Mouse (Mus musculus) embryonic facial prominence, embryonic 12.5 days (tissue): ENCODE data around the gene Lsamp. TPM values are rescaled to one million over a fixed set of nuclear protein-coding genes. Genes with fewer than 3 reads are reported as not detected.

Experiments
- ATAC-seq: fragments of 200-750 bp; cut with Nextera tagmentation; 2 replicates; pipeline ENCODE4 v1.8.0; 2017; ENCODE audit not compliant: insufficient number of reproducible peaks, insufficient read depth, low FRiP score, low TSS enrichment
- H3K27ac ChIP-seq: fragments of 300-500 bp; sonication (generic); 2 replicates; pipeline ENCODE4 v1.5.1; 2016; ENCODE audit warnings: mild to moderate bottlenecking
- H3K27me3 ChIP-seq: fragments of 300-500 bp; sonication (generic); 2 replicates; pipeline ENCODE4 v1.6.1; 2016; ENCODE audit warnings: mild to moderate bottlenecking, moderate library complexity
- H3K36me3 ChIP-seq: fragments of 300-500 bp; sonication (generic); 2 replicates; pipeline ENCODE4 v1.6.1; 2016; ENCODE audit warnings: mild to moderate bottlenecking
- H3K4me1 ChIP-seq: fragments of 300-500 bp; sonication (generic); 2 replicates; pipeline ENCODE4 v1.6.1; 2016
- H3K4me2 ChIP-seq: fragments of 300-500 bp; sonication (generic); replicated peaks from 2 replicates; pipeline ENCODE4 v1.6.1; 2016; ENCODE audit warnings: mild to moderate bottlenecking, moderate library complexity
- H3K4me3 ChIP-seq: fragments of 300-500 bp; sonication (generic); 2 replicates; pipeline ENCODE4 v1.5.1; 2016; ENCODE audit warnings: mild to moderate bottlenecking
- H3K9ac ChIP-seq: fragments of 300-500 bp; sonication (generic); 2 replicates; pipeline ENCODE4 v1.6.1; 2016; ENCODE audit warnings: mild to moderate bottlenecking, moderate library complexity
- H3K9me3 ChIP-seq: fragments of 300-500 bp; sonication (generic); 2 replicates; pipeline ENCODE4 v1.6.1; 2016; ENCODE audit warnings: mild to moderate bottlenecking, moderate library complexity
- WGBS: fragments of 180-500 bp; shearing (Covaris S2); methylation state at CpG from one replicate; pipeline ENCODE4 v1.1.7; 2016; 5-methylcytosine and 5-hydroxymethylcytosine counted together
- polyA plus RNA-seq: library from polyadenylated mRNA; unstranded; fragments of >200 nt; fragmentation: Nextera tagmentation; extraction: Ambion mirVana; gene quantifications from 2 replicates; pipeline ENCODE4 v1.2.1, GENCODE M21; 2016

Lsamp gene
- polyA plus RNA-seq, 1 experiment from 2014 or later, result 11.5 TPM

- Histone ChIP-seq H3K4me1 (peaks cover 6% of the 10 kb centered on the region; the same call in 1 of the 2 replicates), H3K27me3 (no peaks in the 10 kb centered on the region), H3K4me2 (0 out of 2 replicates have a peak overlapping the region, but pooled peaks have one; percentile 5), H3K9ac (no peak overlapping the region), H3K36me3 (no peaks in the 10 kb centered on the region), H3K4me3 (no peak overlapping the region), H3K9me3 (no peaks in the 10 kb centered on the region), H3K27ac (no peak overlapping the region)
- ATAC-seq, result peak; percentile 69; the same call in 1 of the 2 replicates
- WGBS, result 18% methylated on average over 7 of the region's 7 CpGs
These were observed 907.2 kb downstream of the Lsamp start for GRCm38 (mm10) chr16:40891338-40891737.

- WGBS, result 33% methylated on average over 4 of the region's 4 CpGs
- Histone ChIP-seq H3K9ac (no peak overlapping the region), H3K4me3 (no peak overlapping the region)
These were observed 913.7 kb downstream of the Lsamp start for GRCm38 (mm10) chr16:40897768-40898327.

GRCm38 (mm10) chr16:40907892-40908291 lies 923.7 kb downstream of the Lsamp start:
- Histone ChIP-seq H3K27me3 (no peaks in the 10 kb centered on the region), H3K9me3 (no peaks in the 10 kb centered on the region), H3K27ac (no peak overlapping the region), H3K4me2 (no peak overlapping the region), H3K4me3 (no peak overlapping the region), H3K4me1 (no peaks in the 10 kb centered on the region), H3K36me3 (no peaks in the 10 kb centered on the region), H3K9ac (no peak overlapping the region)
- WGBS, result 61% methylated on average over 1 of the region's 1 CpGs
- no peak for ATAC-seq

More at GRCm38 (mm10) chr16:40897768-40898327, 913.7 kb downstream of the Lsamp start:
- Histone ChIP-seq H3K9me3 (no peaks in the 10 kb centered on the region), H3K36me3 (no peaks in the 10 kb centered on the region), H3K27me3 (no peaks in the 10 kb centered on the region), H3K4me1 (no peaks in the 10 kb centered on the region), H3K4me2 (no peak overlapping the region), H3K27ac (no peak overlapping the region)
- ATAC-seq, result peak; percentile 47; the same call in 1 of the 2 replicates

- Histone ChIP-seq H3K9ac (no peak overlapping the region), H3K27ac (no peak overlapping the region)
These were observed 930.0 kb downstream of the Lsamp start for GRCm38 (mm10) chr16:40914141-40914540.

GRCm38 (mm10) chr16:40930596-40930995 lies 946.4 kb downstream of the Lsamp start:
- no peaks in the 10 kb centered on the region for H3K4me1 ChIP-seq
- no peaks in the 10 kb centered on the region for H3K36me3 ChIP-seq
- no peak overlapping the region for H3K9ac ChIP-seq
- no peak overlapping the region for H3K4me3 ChIP-seq
- H3K27ac ChIP-seq, result no peak overlapping the region
- no peaks in the 10 kb centered on the region for H3K9me3 ChIP-seq
- 86% methylated on average over 4 of the region's 4 CpGs for WGBS
- no peak overlapping the region for H3K4me2 ChIP-seq
- H3K27me3 ChIP-seq, result no peaks in the 10 kb centered on the region
- no peak for ATAC-seq

More at GRCm38 (mm10) chr16:40914141-40914540, 930.0 kb downstream of the Lsamp start:
- H3K9me3 ChIP-seq, result no peaks in the 10 kb centered on the region
- H3K4me1 ChIP-seq, result no peaks in the 10 kb centered on the region
- H3K4me3 ChIP-seq, result no peak overlapping the region
- no peak overlapping the region for H3K4me2 ChIP-seq
- WGBS, result 85% methylated on average over 2 of the region's 2 CpGs
- H3K36me3 ChIP-seq, result no peaks in the 10 kb centered on the region
- H3K27me3 ChIP-seq, result no peaks in the 10 kb centered on the region
- ATAC-seq, result no peak

GRCm38 (mm10) chr16:40942266-40942665 lies 958.1 kb downstream of the Lsamp start:
- Histone ChIP-seq H3K4me2 (no peak overlapping the region), H3K4me3 (no peak overlapping the region), H3K36me3 (no peaks in the 10 kb centered on the region), H3K27ac (no peak overlapping the region), H3K27me3 (no peaks in the 10 kb centered on the region), H3K9ac (no peak overlapping the region), H3K9me3 (no peaks in the 10 kb centered on the region), H3K4me1 (no peaks in the 10 kb centered on the region)
- no peak for ATAC-seq
- 87% methylated on average over 3 of the region's 3 CpGs for WGBS

GRCm38 (mm10) chr16:40945834-40946233 lies 961.7 kb downstream of the Lsamp start:
- H3K9ac ChIP-seq, result no peak overlapping the region
- ATAC-seq, result no peak
- no peak overlapping the region for H3K4me3 ChIP-seq
- H3K4me2 ChIP-seq, result no peak overlapping the region
- H3K27ac ChIP-seq, result no peak overlapping the region
- H3K36me3 ChIP-seq, result no peaks in the 10 kb centered on the region
- H3K4me1 ChIP-seq, result no peaks in the 10 kb centered on the region
- 36% methylated on average over 1 of the region's 1 CpGs for WGBS
- no peaks in the 10 kb centered on the region for H3K9me3 ChIP-seq
- H3K27me3 ChIP-seq, result no peaks in the 10 kb centered on the region

- H3K27ac ChIP-seq, result no peak overlapping the region
- no peaks in the 10 kb centered on the region for H3K9me3 ChIP-seq
- no peak overlapping the region for H3K4me3 ChIP-seq
- no peak overlapping the region for H3K4me2 ChIP-seq
- no peaks in the 10 kb centered on the region for H3K4me1 ChIP-seq
- H3K9ac ChIP-seq, result no peak overlapping the region
- H3K36me3 ChIP-seq, result no peaks in the 10 kb centered on the region
- no peaks in the 10 kb centered on the region for H3K27me3 ChIP-seq
- no peak for ATAC-seq
These were observed 963.9 kb downstream of the Lsamp start for GRCm38 (mm10) chr16:40948013-40948412.

- H3K36me3 ChIP-seq, result no peaks in the 10 kb centered on the region
- ATAC-seq, result no peak
- WGBS, result 87% methylated on average over 2 of the region's 2 CpGs
- no peak overlapping the region for H3K4me2 ChIP-seq
- no peaks in the 10 kb centered on the region for H3K9me3 ChIP-seq
- no peaks in the 10 kb centered on the region for H3K4me1 ChIP-seq
- H3K27me3 ChIP-seq, result no peaks in the 10 kb centered on the region
- H3K27ac ChIP-seq, result no peak overlapping the region
- H3K4me3 ChIP-seq, result no peak overlapping the region
- H3K9ac ChIP-seq, result no peak overlapping the region
These were observed 975.0 kb downstream of the Lsamp start for GRCm38 (mm10) chr16:40959211-40959610.

GRCm38 (mm10) chr16:40960586-40960985 lies 976.4 kb downstream of the Lsamp start:
- no peak overlapping the region for H3K27ac ChIP-seq
- H3K27me3 ChIP-seq, result no peaks in the 10 kb centered on the region
- WGBS, result 92% methylated on average over 1 of the region's 1 CpGs
- no peaks in the 10 kb centered on the region for H3K9me3 ChIP-seq
- H3K36me3 ChIP-seq, result no peaks in the 10 kb centered on the region
- H3K4me1 ChIP-seq, result no peaks in the 10 kb centered on the region
- no peak for ATAC-seq
- no peak overlapping the region for H3K9ac ChIP-seq
- H3K4me2 ChIP-seq, result no peak overlapping the region
- H3K4me3 ChIP-seq, result no peak overlapping the region

GRCm38 (mm10) chr16:40968088-40968860 lies 984.1 kb downstream of the Lsamp start:
- Histone ChIP-seq H3K27me3 (0 out of 2 replicates have a peak, but pooled peaks cover 4% of the 10 kb centered on the region), H3K4me3 (peak overlapping the region; percentile 20), H3K27ac (no peak overlapping the region), H3K36me3 (no peaks in the 10 kb centered on the region), H3K4me1 (no peaks in the 10 kb centered on the region), H3K4me2 (peak overlapping the region; percentile 51), H3K9me3 (no peaks in the 10 kb centered on the region), H3K9ac (no peak overlapping the region)
- WGBS, result 22% methylated on average over 17 of the region's 17 CpGs
- ATAC-seq, result peak; percentile 84

GRCm38 (mm10) chr16:40971382-40971781 lies 987.2 kb downstream of the Lsamp start:
- Histone ChIP-seq H3K36me3 (no peaks in the 10 kb centered on the region), H3K9me3 (no peaks in the 10 kb centered on the region), H3K27ac (no peak overlapping the region), H3K9ac (no peak overlapping the region), H3K4me3 (no peak overlapping the region), H3K4me1 (no peaks in the 10 kb centered on the region), H3K4me2 (no peak overlapping the region), H3K27me3 (0 out of 2 replicates have a peak, but pooled peaks cover 4% of the 10 kb centered on the region)
- 84% methylated on average over 3 of the region's 3 CpGs for WGBS
- no peak for ATAC-seq
